Mouse (Mus musculus) thymus, adult 18-20 months (tissue): ENCODE results near the gene Map3k7.
"Not testable (repeated sequence)": the region's sequence is repeated elsewhere in the genome, so short reads cannot be mapped to it uniquely, and the experiment has no call there.

Experiments
- DNase-seq, 2 experiments: peaks; one replicate each; pipeline ENCODE4 v3.0.0; 2022; ENCODE audit warnings: mixed read lengths in 2 of 2

Map3k7 gene

GRCm38 (mm10) chr4:31993865-31994264, 30.0 kb downstream of the Map3k7 start:
- DNase-seq, result no peak

DNA sequence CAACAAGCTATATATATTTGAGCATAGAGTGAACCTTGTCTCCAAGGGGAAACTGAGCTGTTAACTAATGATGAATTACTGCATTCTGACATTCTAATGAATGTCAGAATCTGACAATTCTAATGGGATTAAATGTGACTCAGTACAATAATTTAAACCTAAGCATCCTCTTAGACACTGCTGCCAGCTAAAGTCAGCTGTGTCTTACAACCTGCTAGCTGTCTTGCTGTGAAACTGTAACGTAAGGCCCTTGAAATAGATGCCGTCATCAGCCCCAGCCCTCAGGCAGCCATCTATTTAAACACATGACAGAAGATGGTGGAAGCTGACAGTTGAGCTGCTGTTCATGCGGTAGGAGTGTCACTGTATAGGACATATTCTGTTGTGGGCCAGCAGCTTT, 37.6 kb downstream of the Map3k7 start:
- DNase-seq, result no peak

DNA sequence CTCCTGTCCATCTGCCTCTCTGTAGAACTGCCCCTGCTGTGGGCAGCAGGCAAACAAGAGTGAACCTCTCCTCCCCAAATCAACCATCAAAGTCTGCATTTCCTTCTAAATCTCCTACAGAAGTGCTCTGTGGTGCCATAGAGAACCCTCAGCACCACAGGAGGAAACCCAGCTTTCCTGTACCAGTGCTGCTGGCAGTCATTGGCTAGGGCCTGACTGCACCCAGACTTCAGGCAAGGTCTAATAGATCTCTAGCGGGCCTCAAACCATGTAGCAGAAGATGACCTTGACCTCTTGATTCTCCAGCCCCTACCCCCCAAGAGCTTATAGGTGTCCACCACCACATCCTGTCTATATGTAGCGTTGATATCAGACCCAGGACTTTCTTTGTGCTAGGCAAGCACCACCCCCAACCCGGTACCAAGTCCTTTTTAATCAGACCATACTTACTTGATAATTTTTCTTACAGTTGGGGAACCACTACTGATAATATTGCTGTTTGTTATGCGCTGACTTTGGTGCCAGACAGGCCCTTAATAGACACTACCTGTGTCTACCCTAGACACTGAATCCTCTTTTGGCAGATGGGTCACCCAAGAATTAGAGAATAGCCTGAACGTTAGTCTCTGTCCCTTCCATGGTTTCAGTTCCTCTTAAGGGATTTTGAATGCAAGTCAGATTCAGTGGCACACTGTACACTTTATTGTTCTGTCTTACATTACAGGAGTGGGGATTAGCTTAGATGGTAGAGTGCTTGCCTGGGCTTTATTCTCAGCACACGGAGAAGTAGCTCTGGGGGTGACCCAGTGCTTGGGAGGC, 41.1 kb downstream of the Map3k7 start:
- DNase-seq, result no peak

DNA sequence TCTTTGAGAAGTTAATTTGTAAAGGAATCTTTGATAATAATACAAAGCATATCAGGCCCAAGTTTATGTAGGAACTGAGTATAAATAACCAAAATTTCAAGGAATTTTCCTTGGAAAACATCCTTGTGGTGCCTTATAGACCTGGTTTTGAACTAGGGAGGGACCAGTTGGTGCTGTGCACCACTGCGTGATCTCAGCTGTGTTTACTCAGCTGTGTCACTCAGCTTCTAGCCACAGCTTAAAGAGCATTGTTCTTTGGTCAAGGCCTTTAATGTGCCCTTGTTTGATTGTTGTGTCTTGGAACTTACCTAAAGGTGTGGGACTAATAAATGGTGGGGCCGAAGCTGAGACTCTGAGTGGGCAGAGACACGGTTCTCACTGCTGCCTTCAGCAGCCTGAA, 43.3 kb downstream of the Map3k7 start:
- DNase-seq, result no peak

GRCm38 (mm10) chr4:32008095-32008494, 44.2 kb downstream of the Map3k7 start:
- DNase-seq, result no peak

GRCm38 (mm10) chr4:32010808-32011207, 46.9 kb downstream of the Map3k7 start:
- DNase-seq, result no peak

- DNase-seq, result no peak
Measured at GRCm38 (mm10) chr4:32011218-32011973, 47.5 kb downstream of the Map3k7 start.

DNA sequence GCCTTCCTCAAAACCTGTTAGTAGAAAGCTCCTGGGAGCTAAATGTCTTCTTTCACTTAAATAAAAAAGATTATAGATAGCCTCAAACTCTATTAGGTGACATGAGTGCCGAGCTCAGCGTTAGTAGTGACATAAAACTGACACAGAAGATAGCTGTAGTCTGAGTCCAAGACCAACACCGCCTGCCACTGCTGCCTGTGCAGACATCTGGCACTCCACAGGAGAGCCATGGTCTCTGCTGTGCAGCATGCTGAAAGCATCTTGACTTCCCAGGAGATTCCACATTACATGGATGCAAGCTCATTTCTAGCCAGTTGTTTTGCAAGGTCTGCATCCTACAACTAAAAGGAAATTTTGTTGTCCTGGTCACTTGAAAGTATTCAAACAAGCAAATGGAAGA, 57.2 kb downstream of the Map3k7 start:
- DNase-seq, result no peak

DNA sequence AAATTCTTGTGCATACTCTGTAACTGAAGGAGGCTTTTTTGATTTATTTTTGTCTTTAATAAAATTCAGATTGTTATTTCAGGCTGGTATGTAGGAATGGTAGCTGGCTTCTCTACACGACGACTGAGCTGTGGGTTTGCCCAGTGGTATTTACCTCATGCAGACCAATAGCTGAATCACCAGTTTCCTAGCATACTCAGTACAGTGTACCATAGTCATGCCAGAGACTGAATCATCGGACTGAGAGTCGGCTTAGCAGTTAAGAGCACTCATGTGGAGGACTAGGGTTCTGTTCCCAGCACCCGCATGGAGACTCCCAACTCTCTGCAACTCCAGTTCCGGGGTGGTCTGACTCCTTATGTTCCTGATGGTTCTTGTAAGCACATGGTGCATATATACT, 58.4 kb downstream of the Map3k7 start:
- DNase-seq, result no peak

DNA sequence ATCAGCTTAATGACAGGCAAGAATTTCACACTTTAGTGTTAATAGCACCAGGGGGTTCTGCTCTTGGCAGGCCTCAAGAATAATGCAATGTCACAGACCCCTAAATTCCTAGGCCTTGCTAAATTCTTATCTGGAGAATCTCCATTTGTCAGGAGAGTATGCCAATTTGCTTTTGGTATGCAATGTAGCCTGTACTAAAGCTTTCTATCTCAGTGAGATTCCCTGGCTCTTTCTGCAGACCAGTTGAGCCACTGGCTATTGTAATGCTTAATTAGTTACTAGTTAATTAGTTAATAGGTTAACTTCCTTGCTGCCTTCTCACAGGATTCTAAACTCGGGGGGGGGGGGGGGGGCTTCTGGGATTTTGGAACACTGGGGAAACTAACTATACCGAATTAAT, 60.3 kb downstream of the Map3k7 start:
- DNase-seq, result not testable (repeated sequence)

- DNase-seq, result no peak
Measured at GRCm38 (mm10) chr4:32025105-32025504, 61.2 kb downstream of the Map3k7 start.

- DNase-seq, result no peak
Measured at GRCm38 (mm10) chr4:32027094-32027493, 63.2 kb downstream of the Map3k7 start.

- no peak for DNase-seq
Measured at GRCm38 (mm10) chr4:32037267-32037666, 73.4 kb downstream of the Map3k7 start.

DNA sequence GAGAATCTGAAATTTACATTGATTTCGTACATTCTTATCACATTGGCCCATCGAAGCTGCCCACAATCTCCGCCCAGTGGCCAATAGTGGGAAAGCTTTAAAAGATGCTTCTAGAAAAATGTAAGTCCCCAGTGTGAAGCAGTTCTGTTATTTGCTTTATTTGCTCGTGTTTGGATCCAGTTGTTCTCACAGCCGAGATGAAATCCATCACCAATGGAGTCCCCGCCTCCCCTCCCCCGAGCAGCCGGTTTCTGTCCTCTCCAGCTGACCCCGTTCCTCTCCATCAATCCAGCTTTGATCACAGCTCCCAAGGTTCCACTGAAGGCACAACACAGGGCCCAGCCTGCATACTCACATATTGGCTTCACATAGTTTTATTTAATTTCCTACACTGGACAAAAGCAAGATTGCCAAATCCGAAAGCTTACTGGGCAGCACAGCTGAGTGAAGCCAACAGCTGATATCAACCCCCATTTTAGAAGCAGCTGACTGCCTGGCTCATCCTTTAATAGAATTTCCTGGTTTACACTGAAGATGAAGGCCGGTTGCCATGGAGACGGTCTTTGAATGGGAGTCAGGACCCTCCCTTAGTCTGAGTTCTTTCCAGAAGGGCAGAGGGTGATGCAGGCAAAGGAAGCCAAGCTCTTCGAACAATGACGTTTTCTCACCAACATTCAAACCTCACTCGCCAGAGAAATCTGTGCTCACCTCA, 78.0 kb downstream of the Map3k7 start:
- DNase-seq, result no peak

DNA sequence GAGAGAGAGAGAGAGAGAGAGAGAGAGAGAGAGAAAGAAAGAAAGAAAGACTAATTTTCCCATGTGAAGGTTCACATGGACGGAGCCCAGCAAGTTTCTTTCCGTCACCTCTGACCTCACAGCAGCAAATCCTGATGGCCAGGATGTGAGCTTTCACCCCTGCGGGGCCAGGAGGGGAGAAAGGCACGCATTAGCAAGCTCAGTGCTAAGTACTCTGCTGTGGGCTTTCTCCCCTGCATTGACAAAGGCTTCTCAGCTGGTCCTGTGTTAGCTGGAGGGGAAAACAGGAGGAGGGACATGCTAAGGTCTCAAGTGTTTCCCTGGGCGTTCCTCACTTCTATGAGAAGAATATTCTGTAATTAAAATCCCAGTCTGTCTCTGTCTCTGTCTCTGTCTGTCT, 81.3 kb downstream of the Map3k7 start:
- no peak for DNase-seq

GRCm38 (mm10) chr4:32049824-32050223, 85.9 kb downstream of the Map3k7 start:
- DNase-seq, result no peak

DNA sequence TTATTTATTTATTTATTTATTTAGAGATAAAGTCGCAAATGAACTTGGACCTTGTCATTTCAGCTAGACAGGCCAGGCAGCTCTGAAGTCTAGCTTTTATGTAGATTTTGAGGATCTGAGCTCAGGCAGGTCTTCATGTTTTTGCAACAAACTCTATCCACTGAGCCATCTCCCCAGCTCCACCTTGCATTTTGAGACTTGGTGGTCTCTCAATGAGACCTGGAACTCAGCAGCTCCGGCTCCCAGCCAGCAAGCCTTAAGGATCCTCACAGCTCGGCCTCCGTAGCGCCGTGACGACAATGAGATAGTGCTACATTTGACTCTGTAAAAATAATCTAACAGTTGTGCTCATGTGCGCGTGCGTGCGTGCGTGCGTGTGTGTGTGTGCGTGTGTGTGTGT, 89.3 kb downstream of the Map3k7 start:
- no peak for DNase-seq

DNA sequence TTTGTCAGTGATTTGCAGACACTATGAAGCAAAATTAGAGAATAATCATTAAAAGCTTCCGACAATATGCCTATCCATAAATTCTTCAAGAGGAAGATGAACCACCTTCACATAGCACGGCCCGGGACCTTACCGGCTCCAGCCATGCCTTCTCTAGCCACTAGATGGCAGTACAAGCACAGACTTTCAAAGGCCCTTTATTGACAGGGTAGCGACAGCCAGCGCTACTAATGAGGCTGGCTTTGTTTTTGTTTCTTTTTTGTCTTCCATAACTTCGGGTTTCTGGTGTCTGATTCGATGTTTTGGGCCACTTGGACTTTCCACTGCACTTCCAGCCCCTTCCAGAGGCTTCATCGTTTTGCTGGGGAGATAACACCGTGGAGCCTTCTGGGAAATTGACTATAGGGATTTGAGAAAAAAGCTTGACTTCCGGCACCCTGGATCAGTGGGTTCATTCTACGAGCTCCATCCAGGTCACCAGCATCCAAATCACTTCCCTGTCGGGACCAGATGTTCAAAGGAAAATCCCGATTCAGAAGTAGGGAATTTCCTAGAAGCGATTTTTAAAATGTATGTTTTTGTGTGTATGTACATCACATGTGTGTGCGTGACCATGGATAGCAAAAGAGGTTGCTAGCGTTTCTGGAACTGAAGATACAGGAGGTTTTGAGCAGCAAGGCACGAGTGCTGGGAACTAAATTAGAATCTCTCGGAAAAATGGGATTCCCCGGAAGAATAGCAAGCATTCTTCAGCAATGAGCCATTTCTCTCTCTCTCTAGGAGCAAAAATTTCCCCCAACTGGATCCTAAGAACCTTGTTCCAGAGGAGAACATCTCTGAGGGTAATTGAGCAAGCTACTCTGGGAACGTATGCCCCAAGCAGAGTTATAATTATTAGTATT, 91.5 kb downstream of the Map3k7 start:
- DNase-seq, result peak; percentile 56 to 64

GRCm38 (mm10) chr4:32056441-32056840, 92.5 kb downstream of the Map3k7 start:
- no peak for DNase-seq

- no peak for DNase-seq
Measured at GRCm38 (mm10) chr4:32057102-32057501, 93.2 kb downstream of the Map3k7 start.

- DNase-seq, result no peak
Measured at GRCm38 (mm10) chr4:32060686-32061085, 96.8 kb downstream of the Map3k7 start.

- DNase-seq, result no peak
Measured at GRCm38 (mm10) chr4:32062381-32063059, 98.6 kb downstream of the Map3k7 start.
